Mouse (Mus musculus): ENCODE results near the gene Bcl2. TPM values are rescaled to one million over a fixed set of nuclear protein-coding genes. Genes with fewer than 3 reads are reported as not detected.
A peak's percentile ranks its signal among the peaks of the same experiment; 100 is the strongest.

Bcl2 gene
- total RNA-seq, 2 experiments from 2014 or later = 5.1 to 6.7 TPM

DNA sequence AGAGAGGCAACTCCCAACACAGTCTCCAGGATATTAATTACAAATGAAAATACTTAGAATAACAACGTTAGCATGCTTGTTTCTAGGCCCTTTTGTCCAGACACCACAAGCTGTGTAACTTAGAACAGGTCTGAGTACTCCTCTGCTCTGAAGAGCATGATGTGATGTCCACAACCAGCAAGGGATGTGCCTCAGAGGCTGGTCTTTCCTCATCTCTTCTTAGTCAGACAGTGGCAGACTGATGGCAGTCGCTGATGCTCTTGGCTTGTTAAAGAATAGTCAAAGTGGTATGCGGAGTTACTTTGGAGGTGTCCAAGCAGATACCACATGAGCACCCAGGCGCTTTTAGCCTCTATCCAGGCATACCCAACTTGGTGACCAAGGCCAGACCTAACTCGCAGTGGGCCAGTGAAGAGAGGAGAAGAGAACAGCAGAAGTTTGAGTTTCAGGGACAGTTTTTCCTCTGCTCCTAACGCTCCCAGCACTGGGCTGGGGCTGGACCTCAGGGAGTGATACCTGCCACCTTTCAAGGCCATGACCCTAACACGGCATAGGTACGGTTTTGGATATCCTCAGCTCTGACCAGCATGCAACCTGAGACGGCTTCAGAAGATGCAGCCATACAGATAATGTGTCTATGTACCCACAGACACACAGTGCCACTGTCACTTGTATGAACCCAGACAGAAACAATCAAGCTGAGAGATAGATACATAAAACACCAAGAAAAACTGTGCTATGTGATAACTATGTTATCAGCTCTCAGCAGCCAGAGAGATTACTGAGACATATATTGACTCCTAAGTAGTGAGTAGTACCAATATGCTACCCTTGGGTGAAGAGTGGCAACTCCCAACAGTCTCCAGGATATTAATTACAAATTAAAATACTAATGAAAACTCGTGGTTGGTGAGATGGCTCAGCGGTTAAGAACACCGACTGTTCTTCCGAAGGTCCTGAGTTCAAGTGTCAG lies 1.3 kb upstream of the Bcl2 start:
- no peak for DNase-seq (ENCODE audit: low spot score in 2 of 2)

DNA sequence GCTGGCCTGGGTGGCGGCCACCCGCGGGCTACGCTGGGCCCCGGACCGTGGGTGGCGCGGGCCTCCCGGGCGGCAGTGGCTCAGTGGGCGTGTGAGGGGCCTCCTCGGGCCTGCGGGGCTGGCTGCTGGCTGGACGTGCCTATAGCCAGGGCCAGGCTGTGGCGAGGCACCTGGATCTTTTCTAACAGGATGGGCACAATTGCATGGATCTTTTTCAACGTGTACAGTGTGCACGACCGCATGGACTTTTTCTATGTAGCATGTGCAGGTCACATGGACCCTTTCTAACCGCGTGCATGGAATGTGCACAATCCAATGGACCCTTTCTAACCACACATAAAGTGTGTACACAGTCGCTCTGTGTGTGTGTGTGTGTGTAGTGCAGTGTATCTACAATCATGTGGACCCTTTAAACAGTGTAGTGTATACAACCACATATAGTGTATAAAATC lies 482 bp upstream of the Bcl2 start:
- DNase-seq (ENCODE audit: low spot score in 2 of 2) = no peak

GRCm38 (mm10) chr1:106712330-106712729 lies 1.7 kb downstream of the Bcl2 start:
- peak; percentile 24 to 60 for DNase-seq (ENCODE audit: low spot score in 2 of 2)

GRCm38 (mm10) chr1:106711356-106712125 lies 2.5 kb downstream of the Bcl2 start:
- no peak for DNase-seq (ENCODE audit: low spot score in 2 of 2)

- DNase-seq (ENCODE audit: low spot score in 2 of 2) = no peak
Observed at GRCm38 (mm10) chr1:106710202-106710601, 3.9 kb downstream of the Bcl2 start.

DNA sequence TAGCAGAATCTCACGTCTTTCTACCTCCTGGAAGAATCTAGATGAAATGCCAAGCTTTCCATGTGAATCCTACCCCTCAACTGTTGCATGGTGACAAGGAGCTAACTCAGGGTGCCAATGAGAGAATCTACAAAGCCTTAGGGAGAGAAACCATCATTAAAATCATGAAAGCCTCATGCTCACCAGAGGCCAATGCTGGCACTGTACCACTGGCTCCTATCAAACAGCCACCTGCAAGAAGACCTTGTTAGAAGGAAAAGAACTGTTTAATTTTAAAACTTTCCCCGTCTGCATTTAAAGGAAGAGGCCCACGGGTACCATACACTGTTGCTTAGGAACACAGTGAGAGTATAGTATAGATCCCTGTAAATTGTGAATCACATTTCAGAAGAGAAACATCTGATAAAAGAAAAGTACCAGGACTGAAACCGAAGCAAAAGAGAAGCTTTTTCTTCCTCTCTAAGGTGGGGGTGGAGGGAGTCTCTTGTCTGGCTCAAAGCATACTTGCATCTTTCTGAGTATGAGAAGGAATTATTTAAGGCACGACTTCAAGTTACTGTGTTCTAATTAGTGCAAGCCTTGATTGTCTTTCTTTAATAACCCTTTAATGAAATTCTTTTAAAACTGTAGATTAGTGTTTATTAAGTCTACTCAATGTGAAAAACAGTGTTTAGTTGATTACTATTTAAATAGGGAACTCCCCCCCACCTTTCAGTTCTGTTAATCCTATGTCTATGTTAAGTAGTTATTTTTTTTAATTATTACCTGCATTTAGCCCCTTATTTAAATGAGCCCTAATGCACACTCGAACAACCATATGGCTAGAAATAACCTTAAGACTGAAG lies 6.8 kb downstream of the Bcl2 start:
- DNase-seq (ENCODE audit: low spot score in 2 of 2) = no peak

DNA sequence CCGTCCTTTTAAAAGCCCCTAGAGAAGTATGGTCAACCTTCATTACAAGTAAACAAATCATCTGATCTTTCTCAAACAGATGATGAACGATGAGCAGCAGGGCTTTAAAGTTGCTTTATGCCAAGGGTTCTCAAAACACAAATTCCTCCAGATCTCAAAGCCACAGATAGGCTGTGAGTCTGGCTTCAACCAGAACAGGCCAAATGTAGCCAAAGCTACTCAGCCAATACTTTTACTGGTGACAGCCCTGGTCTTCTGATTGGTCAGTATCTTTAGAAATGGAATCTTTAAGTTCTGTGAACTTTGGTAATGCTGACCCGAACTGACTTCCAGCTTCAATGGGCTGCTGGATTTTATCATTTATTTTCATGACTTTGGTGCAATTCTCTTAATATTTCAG lies 10.9 kb downstream of the Bcl2 start:
- DNase-seq (ENCODE audit: low spot score in 2 of 2) = no peak

- DNase-seq (ENCODE audit: low spot score in 2 of 2) = no peak
Observed at GRCm38 (mm10) chr1:106702471-106703175, 11.5 kb downstream of the Bcl2 start.

DNA sequence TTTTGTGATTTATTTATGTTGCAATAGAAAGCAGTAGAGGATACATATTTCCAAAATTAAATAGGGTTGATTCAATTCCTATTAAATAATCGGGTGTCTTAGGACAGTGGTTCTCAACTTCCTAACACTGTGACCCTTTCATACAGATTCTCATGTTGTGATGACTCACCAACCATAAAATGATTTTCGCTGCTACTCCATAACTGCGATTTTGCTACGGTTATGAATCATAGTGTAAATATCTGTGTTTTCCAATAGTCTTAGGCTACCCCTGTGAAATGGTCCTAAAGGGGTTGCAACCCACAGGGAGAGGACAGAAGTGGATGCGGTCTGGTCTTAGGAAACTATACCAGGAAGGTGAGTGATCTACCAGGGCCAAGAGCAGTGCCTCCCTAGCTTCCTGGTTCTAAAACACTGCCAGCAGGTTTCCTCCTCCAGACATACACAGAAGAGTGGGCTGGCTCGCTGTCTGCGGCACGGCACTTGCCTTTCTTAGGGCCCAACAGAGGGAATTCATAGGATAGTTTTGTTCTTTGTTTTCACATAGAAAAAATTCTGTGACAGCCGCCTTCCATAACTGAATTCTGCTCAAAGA lies 13.5 kb downstream of the Bcl2 start:
- no peak for DNase-seq (ENCODE audit: low spot score in 2 of 2)

- DNase-seq (ENCODE audit: low spot score in 2 of 2) = no peak
Observed at GRCm38 (mm10) chr1:106696472-106696871, 17.6 kb downstream of the Bcl2 start.

DNA sequence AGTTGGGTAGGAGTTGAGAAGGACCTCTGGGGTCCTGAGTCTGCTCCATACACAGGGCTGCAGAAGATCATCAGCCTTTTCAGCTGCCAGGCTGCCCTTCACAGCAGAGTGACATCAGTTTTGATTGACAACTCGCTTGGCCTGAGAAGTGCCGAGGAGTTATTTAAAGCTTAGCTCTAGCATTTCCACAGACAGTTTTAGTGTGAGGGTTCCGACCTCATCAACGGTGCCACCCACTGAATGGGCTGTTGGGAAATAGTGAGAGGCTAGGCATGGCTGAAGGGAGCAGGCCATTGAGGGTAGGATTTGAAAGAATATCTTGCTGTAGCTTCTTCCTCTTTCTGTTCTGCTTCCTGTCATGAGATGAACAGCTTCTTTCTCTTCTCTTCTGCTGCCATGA lies 18.4 kb downstream of the Bcl2 start:
- no peak for DNase-seq (ENCODE audit: low spot score in 2 of 2)

DNA sequence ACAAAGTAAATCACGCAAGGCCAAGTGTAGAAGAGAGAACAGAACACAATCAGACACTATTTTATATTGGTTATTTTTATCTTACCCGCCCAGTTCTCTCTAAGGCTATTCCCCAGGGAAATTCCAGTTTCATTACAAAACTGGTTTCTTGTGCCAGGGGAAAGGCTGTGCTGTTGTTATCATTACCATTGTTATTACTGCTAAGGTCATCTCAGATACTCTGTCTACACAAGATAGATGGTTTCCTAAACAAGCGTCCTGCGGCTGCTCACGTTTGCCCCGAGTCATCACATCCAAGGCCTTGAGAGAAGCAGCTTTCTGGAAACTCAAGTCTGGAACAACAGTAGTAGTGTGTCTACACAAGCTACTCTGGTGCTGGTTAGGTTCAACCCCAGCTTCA lies 19.8 kb downstream of the Bcl2 start:
- DNase-seq (ENCODE audit: low spot score in 2 of 2) = no peak

DNA sequence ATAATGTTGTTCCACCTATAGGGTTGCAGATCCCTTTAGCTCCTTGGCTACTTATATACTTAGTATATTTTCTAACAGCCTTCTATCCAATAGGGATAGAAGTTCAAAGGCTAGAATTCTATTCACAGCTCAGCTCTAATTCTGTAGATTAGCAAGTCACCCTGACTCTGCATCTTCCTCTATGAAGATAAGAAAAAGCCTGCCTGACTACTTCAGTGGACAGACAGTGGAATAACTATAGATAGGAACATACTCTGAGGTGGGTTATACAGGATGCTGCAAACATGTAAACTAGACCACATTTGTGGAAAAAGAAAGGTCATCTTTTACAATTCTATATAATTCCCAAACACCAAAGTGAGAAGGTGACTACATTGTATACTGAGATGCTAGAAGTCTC lies 21.5 kb downstream of the Bcl2 start:
- no peak for DNase-seq (ENCODE audit: low spot score in 2 of 2)

DNA sequence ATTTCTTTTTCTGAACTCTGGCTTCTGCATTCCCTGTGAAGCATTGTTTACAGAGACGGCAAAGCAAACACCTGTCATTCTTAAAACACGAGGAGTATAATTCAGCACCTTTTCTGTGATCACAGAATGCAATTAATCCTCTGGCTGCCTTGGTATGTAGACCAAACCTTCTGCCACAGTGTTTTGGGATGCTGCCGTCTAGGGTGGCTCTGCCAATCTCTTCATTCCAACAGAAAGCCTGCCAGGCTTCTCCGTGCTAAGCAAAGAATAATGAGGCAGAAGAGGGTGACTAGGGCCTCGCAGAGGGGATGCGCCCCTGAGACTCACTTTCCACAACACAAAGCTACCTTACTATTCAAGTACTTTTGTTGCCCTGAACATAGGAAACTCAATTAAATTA lies 23.2 kb downstream of the Bcl2 start:
- no peak for DNase-seq (ENCODE audit: low spot score in 2 of 2)

DNA sequence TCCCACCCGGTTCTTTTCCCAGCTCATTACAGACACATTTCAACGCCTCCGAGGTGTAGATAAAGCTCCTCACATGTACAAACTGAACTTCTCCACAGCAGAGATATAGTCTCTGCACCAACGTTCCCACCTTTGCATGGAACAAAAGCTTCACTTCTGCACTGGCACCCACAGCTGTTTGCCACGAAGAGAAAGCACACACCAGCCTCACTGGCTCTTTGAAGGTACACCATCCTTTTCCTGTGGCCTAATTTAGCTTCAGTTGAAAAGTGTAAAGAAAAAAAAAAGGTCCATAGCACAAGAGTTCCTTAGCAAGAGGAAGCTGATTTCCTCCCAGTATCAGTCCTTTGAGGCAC lies 25.9 kb downstream of the Bcl2 start:
- DNase-seq (ENCODE audit: low spot score in 2 of 2) = no peak

DNA sequence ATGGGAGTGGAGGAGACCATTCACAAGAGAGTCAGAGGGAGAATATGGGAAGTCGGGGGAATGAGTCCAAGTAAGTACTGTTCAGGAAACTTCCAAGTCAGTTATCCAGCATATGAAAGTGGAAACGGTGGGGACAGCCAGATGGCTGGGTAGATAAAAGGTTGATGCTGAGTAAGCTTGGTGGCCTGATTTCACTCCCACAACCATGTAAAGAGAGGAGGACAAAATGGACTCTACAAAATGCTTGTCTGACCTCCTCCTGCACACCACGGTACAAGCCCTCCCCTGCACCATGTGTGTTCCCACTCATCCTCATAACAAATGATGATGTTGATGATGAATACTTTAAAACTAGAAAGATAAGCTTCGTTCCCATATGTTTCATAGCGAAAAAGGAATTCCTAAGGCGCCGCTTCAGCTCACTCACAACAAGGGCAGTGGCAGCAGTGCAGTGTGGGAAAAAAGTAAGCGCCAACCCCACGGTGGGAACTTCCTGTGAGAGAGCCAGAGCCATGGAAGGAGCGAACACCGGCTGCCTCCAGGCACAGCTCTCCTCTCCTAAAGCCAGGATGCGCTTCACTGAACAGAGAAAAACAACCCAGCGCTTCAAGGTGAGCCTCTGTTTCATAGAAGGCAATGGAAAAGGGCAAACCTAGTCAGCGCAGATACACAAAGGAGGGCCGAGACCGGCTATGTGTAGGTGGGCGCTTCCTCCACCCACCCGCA lies 26.5 kb downstream of the Bcl2 start:
- no peak for DNase-seq (ENCODE audit: low spot score in 2 of 2)

GRCm38 (mm10) chr1:106685702-106686101 lies 28.4 kb downstream of the Bcl2 start:
- no peak for DNase-seq (ENCODE audit: low spot score in 2 of 2)

GRCm38 (mm10) chr1:106684546-106684945 lies 29.5 kb downstream of the Bcl2 start:
- DNase-seq (ENCODE audit: low spot score in 2 of 2) = no peak

- DNase-seq (ENCODE audit: low spot score in 2 of 2) = no peak
Observed at GRCm38 (mm10) chr1:106682829-106683228, 31.2 kb downstream of the Bcl2 start.
